Mouse (Mus musculus) midbrain, embryonic 15.5 days (tissue): Measurements from ENCODE around the gene Crkl. TPM values are rescaled to one million over a fixed set of nuclear protein-coding genes. Genes with fewer than 3 reads are reported as not detected.

ENCODE experiments used
- ATAC-seq: fragments of 200-750 bp; cut with Nextera tagmentation; replicated peaks from 2 replicates; pipeline ENCODE4 v1.8.0; 2017; ENCODE audit warnings: moderate TSS enrichment
- H3K27ac ChIP-seq: fragments of 300-500 bp; sonication (generic); 2 replicates; pipeline ENCODE4 v1.5.1; 2015; ENCODE audit warnings: mild to moderate bottlenecking, inconsistent platforms
- H3K27me3 ChIP-seq: fragments of 300-500 bp; sonication (generic); replicated peaks from 2 replicates; pipeline ENCODE4 v1.6.1; 2015; ENCODE audit warnings: inconsistent platforms
- H3K36me3 ChIP-seq: fragments of 300-500 bp; sonication (generic); replicated peaks from 2 replicates; pipeline ENCODE4 v1.6.1; 2015; ENCODE audit warnings: inconsistent platforms
- H3K4me1 ChIP-seq: fragments of 300-500 bp; sonication (generic); 2 replicates; pipeline ENCODE4 v1.6.1; 2015; ENCODE audit warnings: inconsistent platforms
- H3K4me2 ChIP-seq: fragments of 300-500 bp; sonication (generic); 2 replicates; pipeline ENCODE4 v1.6.1; 2015; ENCODE audit warnings: inconsistent platforms, mild to moderate bottlenecking, moderate library complexity
- H3K4me3 ChIP-seq: fragments of 300-500 bp; sonication (generic); 2 replicates; pipeline ENCODE4 v1.5.1; 2015; ENCODE audit warnings: mild to moderate bottlenecking, inconsistent platforms
- H3K9ac ChIP-seq: fragments of 300-500 bp; sonication (generic); 2 replicates; pipeline ENCODE4 v1.6.1; 2015; ENCODE audit warnings: mild to moderate bottlenecking, inconsistent platforms
- H3K9me3 ChIP-seq: fragments of 300-500 bp; sonication (generic); 2 replicates; pipeline ENCODE4 v1.6.1; 2016; ENCODE audit warnings: inconsistent platforms
- WGBS: fragments of 180-500 bp; shearing (Covaris S2); methylation state at CpG from one replicate; pipeline ENCODE4 v1.1.7; 2015; ENCODE audit warnings: mixed read lengths; 5-methylcytosine and 5-hydroxymethylcytosine counted together
- polyA plus RNA-seq: library from polyadenylated mRNA; unstranded; fragments of >200 nt; fragmentation: Nextera tagmentation; extraction: Ambion mirVana; gene quantifications from 2 replicates; pipeline ENCODE4 v1.2.1, GENCODE M21; 2015

The Crkl gene
- polyA plus RNA-seq, result 83.2 and 89.6 TPM in 2 replicates

GRCm38 (mm10) chr16:17451541-17452372 lies at the start of gene Crkl:
Gene Crkl, plus strand, starts transcription at chr16:17451987.
- WGBS, result under 1% methylated on average over 61 of the region's 63 CpGs

DNA sequence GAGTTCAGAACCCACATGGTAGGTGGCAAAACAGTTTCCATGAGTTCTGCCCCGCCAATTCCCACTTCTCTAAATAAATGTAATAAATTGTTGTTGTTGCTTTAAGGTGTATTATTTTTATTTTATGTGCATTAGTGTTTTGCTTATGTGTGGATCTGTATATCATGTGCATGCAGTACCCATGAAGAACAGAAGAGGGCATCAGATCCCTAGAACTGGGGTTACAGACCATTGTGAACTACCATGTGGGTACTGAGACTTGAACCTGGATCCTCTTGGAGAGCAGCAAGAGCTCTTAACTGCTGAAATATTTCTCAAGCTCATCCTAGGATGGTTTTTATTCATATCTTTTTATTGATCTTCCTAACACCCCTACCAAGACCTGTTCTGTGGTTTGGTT lies 48.9 kb upstream of the Crkl start:
- Histone ChIP-seq H3K27ac (no peak overlapping the region), H3K36me3 (no peaks in the 10 kb centered on the region), H3K4me3 (no peak overlapping the region), H3K4me1 (peaks cover 35% of the 10 kb centered on the region), H3K9ac (no peak overlapping the region), H3K27me3 (no peaks in the 10 kb centered on the region), H3K9me3 (no peaks in the 10 kb centered on the region), H3K4me2 (no peak overlapping the region)
- no peak for ATAC-seq
- 65% methylated on average over 1 of the region's 1 CpGs for WGBS

More at GRCm38 (mm10) chr16:17451541-17452372, at the start of gene Crkl:
- Histone ChIP-seq H3K4me3 (peak within 1 kb of the TSS; percentile 86), H3K9ac (peak within 1 kb of the TSS; percentile 92), H3K9me3 (no peaks in the 10 kb centered on the region), H3K27ac (peak within 1 kb of the TSS; percentile 97), H3K4me1 (peaks cover 29% of the 10 kb centered on the region), H3K36me3 (no peaks in the 10 kb centered on the region), H3K4me2 (peak within 1 kb of the TSS; percentile 91), H3K27me3 (no peaks in the 10 kb centered on the region)
- ATAC-seq, result peak; percentile 96

DNA sequence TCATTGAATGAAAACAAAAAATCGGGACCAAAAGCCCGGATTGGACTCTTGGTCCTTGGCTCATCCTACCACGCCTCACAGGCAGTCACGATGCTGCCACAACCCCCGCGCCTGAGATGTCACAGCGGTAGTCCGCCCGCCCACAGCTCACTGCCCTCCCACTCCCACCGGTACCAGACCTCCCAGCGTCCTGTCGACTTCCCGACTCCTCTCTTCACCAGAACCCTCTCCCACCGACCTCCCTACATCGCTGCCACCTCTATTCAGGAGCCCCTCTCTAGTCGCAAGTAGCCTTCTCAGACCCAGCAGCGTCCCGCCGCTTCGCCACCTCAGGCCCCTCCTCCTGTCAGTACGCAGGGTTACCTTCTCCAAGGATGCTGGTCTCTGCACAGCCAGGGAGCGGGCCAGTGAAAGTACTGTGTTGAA lies 46.5 kb upstream of the Crkl start:
- Histone ChIP-seq H3K27me3 (no peaks in the 10 kb centered on the region), H3K27ac (peak overlapping the region; percentile 92), H3K36me3 (no peaks in the 10 kb centered on the region), H3K9me3 (no peaks in the 10 kb centered on the region), H3K4me2 (peak overlapping the region; percentile 54), H3K4me3 (peak overlapping the region; percentile 94), H3K9ac (peak overlapping the region; percentile 74), H3K4me1 (peaks cover 42% of the 10 kb centered on the region)
- under 1% methylated on average over 22 of the region's 22 CpGs for WGBS
- peak; percentile 88 for ATAC-seq

GRCm38 (mm10) chr16:17405736-17406443 lies 45.9 kb upstream of the Crkl start, which contains the start of the genes Snap29 and Pi4ka:
Gene Snap29, plus strand, starts transcription at chr16:17405986.
Gene Pi4ka, minus strand, starts transcription at chr16:17406314.
- no peaks in the 10 kb centered on the region for H3K36me3 ChIP-seq
- peaks cover 42% of the 10 kb centered on the region for H3K4me1 ChIP-seq
- peak within 1 kb of the TSS; percentile 92 for H3K27ac ChIP-seq
- H3K27me3 ChIP-seq, result no peaks in the 10 kb centered on the region
- under 1% methylated on average over 58 of the region's 69 CpGs for WGBS
- H3K4me3 ChIP-seq, result peak within 1 kb of the TSS; percentile 94
- H3K4me2 ChIP-seq, result peak within 1 kb of the TSS; percentile 54
- peak; percentile 98 for ATAC-seq
- H3K9ac ChIP-seq, result peak within 1 kb of the TSS; percentile 87
- no peaks in the 10 kb centered on the region for H3K9me3 ChIP-seq

DNA sequence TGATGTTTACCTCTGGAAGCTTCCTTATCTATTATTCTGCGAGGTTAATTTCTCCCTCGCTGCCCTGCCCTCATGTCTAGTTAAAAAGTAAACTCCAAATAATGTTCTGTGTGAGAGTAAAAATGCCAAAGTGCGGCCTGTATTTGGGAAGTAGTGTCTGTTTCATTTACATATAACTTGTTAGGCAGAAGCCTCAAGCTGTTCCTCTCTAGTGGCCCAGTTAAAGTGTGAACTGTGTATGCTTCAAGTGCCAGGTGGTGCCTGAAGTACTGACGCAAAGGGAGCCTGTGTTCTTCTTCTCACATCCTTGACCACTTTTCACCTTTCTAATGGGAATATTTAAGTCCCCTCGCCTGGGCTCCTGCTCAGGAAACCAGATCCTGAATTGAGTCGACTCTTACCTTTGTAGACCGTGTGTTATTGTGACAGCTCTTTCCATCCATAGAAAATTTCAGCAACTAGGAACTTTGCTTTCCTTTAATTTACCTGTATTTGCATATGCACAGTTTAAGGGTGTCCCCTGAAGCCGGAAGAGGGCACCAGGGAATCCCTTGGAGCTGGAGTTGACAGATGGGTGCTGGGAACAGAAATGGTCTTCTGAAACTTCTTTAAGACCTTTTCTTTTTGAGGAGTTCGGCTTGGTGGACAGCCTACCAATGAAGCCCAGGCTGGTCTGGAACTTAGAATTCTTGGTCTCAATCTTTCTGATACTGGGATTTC lies 45.1 kb upstream of the Crkl start:
- H3K4me2 ChIP-seq, result peak overlapping the region; percentile 54
- H3K36me3 ChIP-seq, result no peaks in the 10 kb centered on the region
- WGBS, result 39% methylated on average over 9 of the region's 9 CpGs
- peaks cover 38% of the 10 kb centered on the region for H3K4me1 ChIP-seq
- H3K27me3 ChIP-seq, result no peaks in the 10 kb centered on the region
- peak overlapping the region; percentile 94 for H3K4me3 ChIP-seq
- ATAC-seq, result no peak
- H3K9ac ChIP-seq, result peak overlapping the region; percentile 87
- H3K9me3 ChIP-seq, result no peaks in the 10 kb centered on the region
- H3K27ac ChIP-seq, result peak overlapping the region; percentile 90; the same call in 1 of the 2 replicates

DNA sequence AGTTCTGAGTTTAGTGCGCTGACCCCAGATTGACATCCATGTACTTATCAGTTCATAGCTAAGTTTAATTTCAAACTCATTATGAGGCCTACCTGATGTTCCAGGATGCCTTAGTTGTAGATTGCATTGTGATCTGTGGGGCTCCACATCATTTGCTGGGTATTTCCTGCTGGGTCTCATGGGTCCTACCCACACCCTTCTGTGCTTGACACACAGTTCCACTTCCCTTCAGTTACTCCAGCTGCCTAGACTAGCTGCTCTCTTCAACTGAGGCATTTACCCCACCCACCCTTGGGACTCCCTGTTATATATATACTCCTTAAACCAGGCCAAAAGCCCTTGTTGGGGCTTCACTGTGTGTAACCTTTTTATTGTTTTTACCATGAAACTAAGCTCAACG lies 42.7 kb upstream of the Crkl start:
- H3K4me3 ChIP-seq, result no peak overlapping the region
- no peaks in the 10 kb centered on the region for H3K36me3 ChIP-seq
- 90% methylated on average over 2 of the region's 2 CpGs for WGBS
- no peak overlapping the region for H3K27ac ChIP-seq
- no peaks in the 10 kb centered on the region for H3K9me3 ChIP-seq
- ATAC-seq, result no peak
- no peak overlapping the region for H3K9ac ChIP-seq
- peaks cover 29% of the 10 kb centered on the region for H3K4me1 ChIP-seq
- no peak overlapping the region for H3K4me2 ChIP-seq
- H3K27me3 ChIP-seq, result no peaks in the 10 kb centered on the region

GRCm38 (mm10) chr16:17410209-17410608 lies 41.6 kb upstream of the Crkl start:
- Histone ChIP-seq H3K36me3 (no peaks in the 10 kb centered on the region), H3K4me1 (peaks cover 20% of the 10 kb centered on the region), H3K4me2 (no peak overlapping the region), H3K4me3 (no peak overlapping the region), H3K27ac (no peak overlapping the region), H3K9me3 (no peaks in the 10 kb centered on the region), H3K9ac (no peak overlapping the region), H3K27me3 (no peaks in the 10 kb centered on the region)
- ATAC-seq, result no peak
- WGBS, result 80% methylated on average over 4 of the region's 4 CpGs

DNA sequence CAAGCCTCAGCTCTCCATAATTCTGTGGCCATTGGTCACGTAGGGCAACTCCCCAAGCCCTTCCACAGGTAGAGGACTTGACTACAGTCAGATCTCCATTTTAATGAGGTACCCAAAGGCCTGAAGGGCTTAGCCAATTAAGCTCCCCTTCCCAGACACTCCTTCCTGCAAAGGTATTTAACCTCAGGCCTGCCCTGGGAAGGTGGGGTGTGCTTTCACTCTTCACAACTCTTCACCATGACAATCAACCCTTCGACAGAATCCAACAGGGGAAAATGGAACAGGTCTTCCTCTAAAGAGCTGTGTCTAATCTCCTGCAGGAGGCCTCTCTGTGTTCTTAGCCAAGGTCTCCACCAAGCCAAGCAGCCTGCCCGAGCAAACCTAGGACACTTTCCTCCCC lies 28.8 kb upstream of the Crkl start:
- H3K36me3 ChIP-seq, result peaks cover 39% of the 10 kb centered on the region
- H3K4me1 ChIP-seq, result no peaks in the 10 kb centered on the region
- no peaks in the 10 kb centered on the region for H3K9me3 ChIP-seq
- WGBS, result 84% methylated on average over 3 of the region's 3 CpGs
- H3K4me2 ChIP-seq, result no peak overlapping the region
- no peak for ATAC-seq
- no peak overlapping the region for H3K4me3 ChIP-seq
- H3K27me3 ChIP-seq, result no peaks in the 10 kb centered on the region
- no peak overlapping the region for H3K9ac ChIP-seq
- no peak overlapping the region for H3K27ac ChIP-seq

DNA sequence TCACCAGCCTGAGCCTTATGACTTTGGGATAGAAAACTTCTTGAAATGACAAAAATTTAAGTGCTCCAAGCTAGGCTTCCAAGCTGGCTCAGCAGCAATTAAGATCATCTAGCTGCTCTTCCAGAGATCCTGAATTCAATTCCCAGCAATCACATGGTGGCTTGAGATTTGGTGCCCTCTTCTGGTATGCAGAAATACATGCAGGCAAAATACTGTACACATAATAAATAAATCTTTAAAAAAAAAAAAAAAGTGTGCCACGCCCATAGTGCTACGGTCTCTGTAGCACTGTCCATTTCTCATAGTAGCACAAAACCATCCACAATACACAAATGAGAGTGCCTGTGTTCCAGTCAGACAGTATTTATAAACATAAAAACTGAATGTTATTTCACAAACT lies 19.2 kb upstream of the Crkl start:
- 87% methylated on average over 2 of the region's 2 CpGs for WGBS
- H3K27me3 ChIP-seq, result no peaks in the 10 kb centered on the region
- ATAC-seq, result no peak
- peaks cover 12% of the 10 kb centered on the region; the same call in 1 of the 2 replicates for H3K36me3 ChIP-seq
- no peaks in the 10 kb centered on the region for H3K4me1 ChIP-seq
- no peak overlapping the region for H3K4me3 ChIP-seq
- H3K4me2 ChIP-seq, result no peak overlapping the region
- no peak overlapping the region for H3K9ac ChIP-seq
- no peaks in the 10 kb centered on the region for H3K9me3 ChIP-seq
- no peak overlapping the region for H3K27ac ChIP-seq

DNA sequence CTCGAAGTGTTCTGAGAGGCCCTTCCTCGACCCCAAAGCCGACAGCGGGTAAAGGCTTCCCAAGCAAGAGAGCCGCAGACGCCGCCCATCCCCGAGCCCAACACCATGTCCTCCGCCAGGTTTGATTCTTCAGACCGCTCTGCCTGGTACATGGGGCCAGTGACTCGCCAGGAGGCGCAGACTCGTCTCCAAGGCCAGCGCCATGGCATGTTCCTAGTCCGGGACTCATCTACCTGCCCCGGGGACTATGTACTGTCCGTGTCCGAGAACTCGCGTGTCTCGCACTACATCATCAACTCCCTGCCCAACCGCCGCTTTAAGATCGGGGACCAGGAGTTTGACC lies 557 bp downstream of the Crkl start:
- Histone ChIP-seq H3K4me1 (peaks cover 29% of the 10 kb centered on the region), H3K36me3 (no peaks in the 10 kb centered on the region), H3K27ac (peak overlapping the region; percentile 97), H3K4me3 (peak overlapping the region; percentile 86), H3K9me3 (no peaks in the 10 kb centered on the region), H3K4me2 (peak overlapping the region; percentile 91), H3K27me3 (no peaks in the 10 kb centered on the region), H3K9ac (peak overlapping the region; percentile 92)
- WGBS, result under 1% methylated on average over 24 of the region's 24 CpGs
- ATAC-seq, result peak; percentile 68

DNA sequence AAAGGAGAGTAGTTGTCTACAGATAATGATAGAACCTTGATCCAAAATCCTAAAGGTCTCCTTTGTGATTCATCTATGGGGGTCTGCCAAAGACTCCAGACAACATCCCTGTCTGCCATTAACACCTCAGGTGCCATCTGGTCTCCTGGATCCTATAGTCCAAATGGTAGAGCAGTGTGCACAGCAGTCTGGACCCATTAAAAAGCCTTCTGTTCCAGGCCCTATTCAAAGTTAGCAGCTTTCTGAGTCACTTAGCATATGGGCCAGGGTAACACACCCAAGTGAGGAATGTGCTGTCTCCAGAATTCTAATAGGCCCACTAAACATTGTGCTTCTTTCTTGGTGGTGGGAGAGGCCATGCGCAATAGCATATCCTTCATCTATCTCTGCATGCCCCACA lies 5.1 kb downstream of the Crkl start:
- ATAC-seq, result no peak
- Histone ChIP-seq H3K27ac (no peak overlapping the region), H3K4me3 (no peak overlapping the region), H3K36me3 (peaks cover 11% of the 10 kb centered on the region; the same call in 1 of the 2 replicates), H3K27me3 (no peaks in the 10 kb centered on the region), H3K4me2 (no peak overlapping the region), H3K4me1 (peaks cover 27% of the 10 kb centered on the region), H3K9ac (no peak overlapping the region), H3K9me3 (no peaks in the 10 kb centered on the region)
- WGBS, result 100% methylated on average over 1 of the region's 1 CpGs

DNA sequence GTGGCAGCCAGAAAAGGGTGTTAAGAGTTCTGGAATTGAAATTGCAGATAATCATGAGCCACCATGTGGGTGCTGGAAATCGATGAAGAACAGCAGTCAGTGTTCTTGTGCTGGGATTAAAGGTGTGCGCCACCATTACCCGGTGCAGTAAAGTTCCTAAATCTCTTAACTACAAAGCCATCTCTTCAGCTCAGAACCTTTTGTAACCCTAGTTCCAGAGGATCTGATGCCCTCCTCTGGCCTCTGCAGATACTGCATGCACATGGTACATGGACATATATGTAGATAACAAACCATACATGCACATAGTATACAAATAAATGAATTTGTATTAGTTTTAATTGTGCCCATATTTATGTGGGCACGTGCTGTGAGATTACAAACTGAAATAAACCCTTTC lies 8.5 kb downstream of the Crkl start:
- WGBS, result 92% methylated on average over 4 of the region's 4 CpGs
- Histone ChIP-seq H3K27ac (no peak overlapping the region), H3K9me3 (no peaks in the 10 kb centered on the region), H3K4me1 (peaks cover 13% of the 10 kb centered on the region), H3K4me2 (no peak overlapping the region), H3K36me3 (peaks cover 11% of the 10 kb centered on the region; the same call in 1 of the 2 replicates), H3K27me3 (no peaks in the 10 kb centered on the region), H3K4me3 (no peak overlapping the region), H3K9ac (no peak overlapping the region)
- no peak for ATAC-seq
